Mouse (Mus musculus) urinary bladder, postnatal 25 days (tissue): ENCODE results near the gene 9130409I23Rik.
"Not testable (repeated sequence)": the region's sequence is repeated elsewhere in the genome, so short reads cannot be mapped to it uniquely, and the experiment has no call there.

ENCODE experiments used
- DNase-seq: peaks from one replicate; pipeline ENCODE4 v3.0.0; 2022; ENCODE audit warnings: low spot score

Gene 9130409I23Rik

DNA sequence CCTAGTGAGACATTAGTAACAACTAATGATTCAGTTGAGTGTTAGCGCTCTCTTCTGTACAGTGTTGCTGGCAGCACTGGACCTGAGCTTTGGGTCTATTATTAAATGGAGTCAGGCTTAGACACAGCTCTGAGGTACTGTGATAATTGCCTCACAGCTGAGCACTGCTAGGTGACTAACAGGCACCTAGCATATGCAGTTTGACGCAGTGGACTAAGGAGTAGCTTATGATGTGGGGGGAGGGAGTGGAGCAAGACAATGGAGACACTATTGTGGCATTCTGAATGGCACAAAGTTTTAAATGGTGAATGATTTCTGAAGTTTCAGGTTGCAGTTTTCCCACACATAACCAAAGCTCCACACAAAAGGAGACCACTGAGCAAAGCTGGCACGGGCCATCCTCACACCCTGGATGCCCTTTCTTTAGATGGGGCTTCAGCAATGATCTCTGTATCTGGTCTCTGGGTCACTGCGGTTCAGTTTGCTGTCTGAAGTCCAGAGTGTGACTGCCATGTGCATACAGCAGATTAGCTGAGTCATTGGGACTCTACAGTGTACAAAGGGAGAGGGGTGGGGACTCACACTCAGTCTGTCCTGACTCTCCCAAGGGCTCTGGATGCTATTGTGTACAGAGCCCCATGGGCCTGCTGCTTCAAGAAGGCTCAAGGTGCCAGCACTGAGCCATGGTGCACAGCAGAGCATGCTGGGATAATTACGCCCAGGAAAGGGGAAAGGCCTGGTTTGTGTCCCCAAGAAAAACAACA is 15.8 kb upstream of the 9130409I23Rik start:
- DNase-seq = not testable (repeated sequence)

DNA sequence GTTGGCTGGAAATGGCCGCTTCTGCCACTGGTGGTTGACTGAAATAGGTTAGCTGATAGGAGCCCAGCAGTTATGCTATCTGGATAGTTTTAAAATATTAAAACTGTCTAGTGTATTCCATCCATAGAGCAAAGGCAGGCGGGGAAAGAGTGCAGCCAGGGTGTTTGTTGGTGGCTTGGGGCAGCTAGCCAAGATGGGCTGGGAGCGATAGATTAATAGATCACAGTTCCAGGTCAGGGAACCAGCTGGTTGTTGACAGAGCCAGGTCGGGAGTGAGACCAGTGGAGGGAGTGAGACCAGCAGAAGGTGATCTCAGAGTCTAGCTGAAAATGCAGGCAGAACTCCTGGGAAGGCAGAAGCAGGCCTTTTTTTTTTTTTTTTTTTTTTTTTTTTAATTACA is 13.4 kb upstream of the 9130409I23Rik start:
- DNase-seq = no peak

DNA sequence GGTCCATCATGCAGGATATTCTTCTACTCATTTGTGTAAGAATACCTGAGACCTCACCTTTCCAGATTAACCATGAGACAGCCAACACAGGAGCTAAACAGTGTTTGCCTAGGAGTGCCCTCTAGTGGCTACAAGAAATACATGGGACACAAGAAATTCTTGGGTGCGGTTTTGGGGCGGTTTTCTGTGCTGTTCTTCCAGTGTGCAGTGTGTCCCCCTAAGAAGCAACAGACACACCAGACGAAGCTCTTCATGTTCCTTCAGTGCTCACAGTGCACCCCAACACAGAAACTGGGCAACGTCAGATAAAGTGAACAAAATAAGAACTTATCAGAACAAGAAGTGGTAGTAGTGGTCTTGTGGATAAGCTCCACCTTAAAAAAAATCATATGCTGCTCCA is 11.4 kb upstream of the 9130409I23Rik start:
- DNase-seq = no peak

DNA sequence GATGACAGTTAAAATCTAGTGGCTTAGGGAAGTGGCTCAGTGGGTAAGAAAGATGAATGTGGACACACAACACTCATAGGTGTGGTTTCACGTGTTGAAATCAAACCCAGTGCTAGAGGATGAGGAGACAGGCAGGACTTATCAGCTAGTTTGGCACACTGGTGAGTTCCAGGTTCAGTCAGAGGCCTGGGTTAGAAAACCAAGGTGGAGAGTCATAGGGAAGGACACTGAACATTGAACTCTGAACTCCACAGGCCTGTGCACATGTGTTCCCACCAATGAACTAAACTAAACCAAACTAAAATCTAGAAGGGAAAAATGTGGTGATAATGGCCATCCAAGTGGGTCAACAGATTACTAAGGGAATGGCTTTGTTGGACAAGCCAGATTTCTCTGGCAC is 3.5 kb upstream of the 9130409I23Rik start:
- DNase-seq = no peak

DNA sequence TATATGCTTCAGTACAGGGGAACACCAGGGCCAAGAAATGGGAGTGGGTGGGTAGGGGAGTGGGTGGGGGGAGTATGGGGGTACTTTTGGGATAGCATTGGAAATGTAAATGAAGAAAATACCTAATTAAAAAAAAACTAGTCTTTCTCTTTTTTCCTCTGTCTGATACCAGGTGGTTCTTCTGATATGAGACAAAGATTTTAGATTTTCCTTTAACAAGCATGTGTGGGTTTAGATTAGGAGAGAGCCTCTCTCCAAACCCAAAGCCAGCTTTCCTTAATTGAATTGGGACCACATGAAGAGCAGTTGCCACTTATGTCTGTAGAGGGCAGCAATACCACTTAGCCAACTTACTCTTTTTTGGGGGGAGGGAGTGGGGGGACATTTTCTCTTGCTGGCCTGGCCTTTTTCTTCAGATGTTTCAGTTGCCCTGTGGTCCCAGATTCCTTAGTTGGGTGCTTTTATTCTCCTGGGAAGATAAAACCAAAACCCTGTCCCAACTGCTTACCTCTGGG is 1.7 kb upstream of the 9130409I23Rik start:
- no peak for DNase-seq

DNA sequence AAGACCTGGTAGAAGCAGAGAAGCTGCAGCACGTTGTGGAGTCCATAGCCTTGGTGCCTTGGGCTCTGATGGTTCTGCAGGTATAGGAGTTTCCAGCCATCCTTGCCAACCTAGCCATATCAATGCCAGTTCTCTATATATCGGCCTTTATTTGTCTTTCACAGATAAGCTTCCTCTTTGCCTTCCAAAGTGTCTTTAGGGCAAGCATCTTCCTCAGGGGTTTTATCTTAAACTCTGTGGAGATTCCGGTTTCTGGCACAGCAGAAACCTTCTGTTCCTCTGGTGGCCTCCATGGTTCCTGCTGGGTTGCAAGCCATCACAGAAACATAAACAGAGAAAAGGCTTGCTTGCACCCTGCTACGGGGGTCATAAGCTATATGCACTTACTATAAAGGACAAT is 1.9 kb downstream of the 9130409I23Rik start:
- DNase-seq = no peak

DNA sequence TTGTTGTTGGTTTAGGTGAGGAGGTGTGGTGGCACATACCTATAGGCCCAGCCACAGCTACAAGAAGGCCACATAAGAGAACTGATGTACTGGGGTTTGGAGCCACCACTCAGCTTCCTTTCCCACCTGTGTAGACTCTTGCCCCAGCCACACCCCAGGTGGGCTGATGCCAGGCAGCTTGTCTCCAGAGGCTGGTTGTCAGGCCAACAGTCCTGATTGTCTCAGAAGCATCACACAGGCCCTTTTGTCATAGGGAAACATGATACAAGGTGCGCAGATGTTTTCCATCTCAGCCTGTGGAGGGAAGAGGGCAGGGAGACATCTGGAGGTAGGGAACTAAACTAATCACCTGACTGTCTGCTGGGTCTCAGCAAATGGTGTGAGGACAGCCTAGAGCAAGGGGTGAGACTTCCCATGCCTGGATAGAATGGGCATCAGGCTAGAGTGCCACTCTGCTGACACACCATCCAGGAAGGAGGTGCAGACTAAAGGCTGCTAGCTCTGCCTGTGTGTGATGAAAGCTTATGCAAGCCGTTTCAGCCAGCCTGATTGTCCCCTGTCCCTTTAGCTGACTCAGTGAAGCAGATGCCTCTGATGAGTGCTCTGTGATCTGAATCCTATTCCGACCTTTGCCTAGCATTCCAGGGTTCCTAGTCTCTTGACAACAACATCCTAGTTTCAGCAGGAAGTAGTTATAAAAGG is 10.9 kb downstream of the 9130409I23Rik start:
- DNase-seq = no peak

DNA sequence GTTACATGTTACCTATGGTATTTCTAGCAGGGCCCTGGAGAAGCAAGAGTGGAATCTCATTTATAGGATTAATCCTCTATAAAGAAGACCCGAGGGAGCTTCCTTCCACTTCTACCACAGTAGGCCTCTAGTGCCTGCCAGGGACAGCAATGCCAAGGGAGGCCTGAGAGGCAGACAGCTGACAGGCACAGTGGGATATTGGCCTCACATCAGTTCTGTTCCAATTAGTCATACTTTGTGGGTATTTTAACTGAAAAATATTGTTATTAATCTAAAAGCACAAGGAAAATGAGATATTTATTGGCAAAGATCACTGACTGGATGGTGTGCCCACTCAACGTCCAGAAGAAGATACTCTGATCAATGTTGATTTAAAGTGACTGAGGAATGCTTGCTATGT is 13.0 kb downstream of the 9130409I23Rik start:
- no peak for DNase-seq

DNA sequence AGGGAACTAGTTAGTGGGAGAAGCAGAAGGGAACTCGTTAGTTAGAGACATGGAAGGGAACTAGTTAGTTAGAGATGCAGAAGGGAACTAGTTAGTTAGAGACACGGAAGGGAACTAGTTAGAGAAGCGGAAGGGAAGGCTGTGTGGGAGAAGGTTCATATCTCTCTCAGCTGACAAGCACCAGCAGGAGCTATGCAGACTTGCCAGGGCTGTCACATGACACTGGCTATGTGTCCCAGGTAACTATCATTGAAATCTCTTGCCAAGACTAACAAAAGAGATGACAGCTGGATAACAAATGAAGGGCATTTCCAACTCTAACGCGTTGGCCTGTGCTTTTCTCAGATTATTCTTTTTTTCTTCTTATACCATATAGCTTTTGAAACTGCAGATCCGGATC is 13.6 kb downstream of the 9130409I23Rik start:
- no peak for DNase-seq

DNA sequence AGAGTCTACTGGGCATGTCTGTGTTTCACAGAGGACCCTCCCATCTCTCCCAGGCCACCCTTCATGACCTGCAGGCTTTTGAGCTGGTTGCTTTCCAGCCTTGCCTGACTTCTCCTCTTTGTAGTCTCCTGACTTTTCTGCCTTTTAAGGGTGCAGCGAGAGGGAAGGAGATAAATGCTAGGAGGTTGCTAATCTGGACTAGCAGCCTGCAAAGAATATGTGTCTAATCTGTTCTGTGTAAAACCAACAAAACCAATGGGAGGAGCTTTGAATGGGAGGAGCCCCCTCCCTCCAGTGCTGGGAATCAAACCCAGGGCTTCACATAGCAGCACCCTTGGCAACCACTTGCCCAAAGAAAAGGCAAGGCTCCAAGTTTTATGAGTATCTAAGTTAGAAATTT is 17.3 kb downstream of the 9130409I23Rik start:
- DNase-seq = no peak

DNA sequence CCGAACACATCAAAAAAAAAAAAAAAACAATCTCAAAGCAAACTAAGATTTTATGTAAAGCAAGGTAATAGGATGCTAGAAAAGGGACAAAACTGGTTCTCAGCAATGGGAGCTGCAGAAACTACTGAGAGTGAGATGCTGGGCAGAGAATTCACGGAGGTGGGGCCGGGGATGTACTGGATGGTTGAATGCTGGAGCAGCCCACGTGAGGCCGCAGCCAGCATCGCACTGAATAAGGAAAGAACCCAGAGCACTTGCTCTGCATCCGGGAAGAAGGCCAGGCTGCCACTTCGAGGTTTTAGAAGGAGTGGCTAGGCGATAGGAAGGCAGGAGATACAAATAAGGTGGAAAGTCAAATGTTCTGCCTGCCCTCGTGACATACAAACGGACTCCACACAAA is 18.6 kb downstream of the 9130409I23Rik start:
- DNase-seq = no peak

DNA sequence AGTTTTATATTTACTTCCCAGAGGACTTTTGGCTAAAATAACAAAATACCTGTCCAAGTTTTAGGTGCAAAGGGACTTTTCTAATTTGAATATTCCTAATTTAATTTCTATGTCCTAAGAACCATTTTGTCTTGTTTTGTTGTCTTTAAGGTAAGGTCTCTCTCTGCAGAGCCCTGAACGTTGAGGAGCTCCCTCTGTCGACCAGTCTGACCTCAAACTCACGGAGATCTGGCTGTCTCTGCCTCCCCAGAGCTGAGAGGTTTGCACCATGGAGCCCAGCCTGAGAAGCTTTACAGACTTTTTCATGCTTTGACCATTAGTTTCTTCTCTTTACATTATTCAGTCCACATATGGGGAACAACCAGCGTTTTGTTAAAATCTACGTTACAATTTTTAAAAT is 22.0 kb downstream of the 9130409I23Rik start:
- DNase-seq = no peak

DNA sequence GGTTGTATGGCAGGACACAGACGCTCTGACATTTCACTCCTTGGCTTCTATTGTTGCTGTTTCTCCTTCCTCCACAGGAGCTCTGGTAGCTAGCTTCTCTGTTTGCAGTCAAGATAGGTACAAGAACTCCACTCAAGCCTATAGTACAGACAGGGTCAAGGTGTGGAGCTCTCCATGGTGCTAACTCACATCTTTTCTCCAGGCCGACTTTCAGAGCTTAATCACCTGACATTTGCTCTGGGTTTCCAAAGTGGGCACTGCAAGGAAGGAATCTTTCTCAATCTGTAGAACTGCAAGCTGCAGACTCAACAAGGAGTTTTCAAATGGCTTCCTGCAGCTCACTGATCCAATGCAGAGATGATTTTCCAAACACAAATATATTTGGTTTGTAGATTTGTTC is 33.0 kb downstream of the 9130409I23Rik start:
- no peak for DNase-seq

DNA sequence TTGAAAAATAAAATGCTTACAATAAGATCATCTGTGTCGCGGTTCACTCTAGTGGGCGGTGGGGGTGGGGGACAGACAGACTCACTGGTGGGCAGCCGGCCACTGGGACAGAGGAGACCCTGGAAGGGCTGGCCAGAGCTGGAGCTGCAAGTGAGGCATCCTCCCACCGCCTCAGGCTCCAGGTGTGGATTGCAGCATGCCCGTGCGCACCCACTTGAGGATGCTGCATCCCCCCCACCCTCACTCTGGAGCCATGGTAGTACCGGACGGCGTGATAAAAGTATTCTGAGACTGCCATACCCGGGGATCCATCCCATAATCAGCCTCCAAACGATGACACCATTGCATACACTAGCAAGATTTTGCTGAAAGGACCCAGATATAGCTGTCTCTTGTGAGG is 39.0 kb downstream of the 9130409I23Rik start:
- no peak for DNase-seq
